Mouse (Mus musculus): ENCODE measurements around the gene Hspb11. TPM values are rescaled to one million over a fixed set of nuclear protein-coding genes. Genes with fewer than 3 reads are reported as not detected.

Hspb11 gene
- 6.0 TPM for polyA plus RNA-seq (2017; shearing (Covaris generic))

DNA sequence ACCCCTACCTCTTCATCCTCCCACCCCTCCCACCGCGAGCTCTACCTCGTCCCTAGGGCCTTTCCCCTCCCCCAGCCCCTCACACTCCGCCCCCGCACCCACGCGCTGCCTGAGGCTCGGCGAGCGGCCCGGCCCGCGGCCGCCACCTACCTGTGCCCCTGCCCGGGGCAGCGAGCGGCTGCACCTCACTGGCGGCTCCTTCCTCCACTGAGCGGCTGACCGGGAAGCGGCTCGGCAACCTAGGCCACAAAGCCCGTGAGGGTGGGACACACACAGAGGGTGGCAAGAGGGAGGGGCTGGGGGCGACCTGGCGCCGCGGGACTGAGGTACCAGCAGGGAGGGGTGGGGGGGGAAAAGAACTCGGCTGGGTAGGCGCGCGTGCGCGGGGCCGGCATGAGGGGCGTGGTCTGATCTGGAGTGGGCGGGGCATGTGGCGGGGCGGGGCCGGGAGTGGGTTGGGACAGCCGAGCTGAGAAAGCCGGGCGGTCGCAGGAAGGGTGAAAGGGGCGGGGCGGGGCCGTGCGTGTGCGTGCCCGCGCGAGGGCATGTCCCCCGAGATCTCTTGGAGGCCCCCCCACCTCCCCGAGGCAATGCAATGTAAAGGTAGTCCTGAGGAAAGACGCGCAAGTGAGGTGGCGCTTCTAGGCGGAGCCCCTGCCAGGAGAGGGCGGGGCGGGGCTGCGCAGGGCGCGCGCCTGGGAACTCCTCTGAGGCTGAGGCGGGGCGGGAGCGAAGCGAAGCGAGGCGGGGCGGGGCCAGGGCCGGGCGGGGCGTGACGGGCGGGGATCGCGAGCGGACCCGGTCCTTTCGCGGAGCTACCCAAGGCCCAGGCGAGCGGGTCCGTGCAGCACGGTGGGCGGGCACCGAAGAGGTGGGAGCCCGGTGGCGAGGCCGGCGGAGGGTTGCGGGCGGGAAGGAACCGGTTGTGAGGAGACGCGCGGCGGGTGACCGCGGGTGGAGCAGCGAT, at the start of gene Hspb11, which contains the start of gene Lrrc42:
Gene Hspb11 (plus strand): TSS at position 469 of the 967 bp plus-strand sequence.
Gene Lrrc42 (minus strand): TSS at position 408 of the 967 bp plus-strand sequence.

DNA sequence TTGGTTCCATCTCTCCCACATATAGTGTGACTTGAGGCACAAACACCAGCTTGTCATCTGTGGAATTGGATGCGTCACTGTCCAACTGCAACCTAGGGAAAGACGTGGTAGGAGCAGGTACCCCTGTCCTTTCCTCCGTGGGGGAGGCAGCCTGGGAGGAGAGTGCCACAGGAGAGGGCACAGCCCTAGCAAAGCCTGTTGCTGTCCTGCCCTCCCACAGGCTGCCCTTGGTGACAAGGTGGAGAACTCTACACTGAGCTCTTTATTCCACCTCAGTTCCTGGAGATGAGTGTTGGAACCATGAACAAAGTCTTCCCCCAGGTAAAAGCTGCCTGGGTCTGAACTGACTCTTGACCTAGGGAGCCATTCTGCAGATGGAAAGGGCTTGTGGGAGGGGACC, 44.5 kb upstream of the Hspb11 start, which contains the start of gene Ldlrad1:
Gene Ldlrad1 (plus strand): TSS at position 301 of the 400 bp plus-strand sequence.

DNA sequence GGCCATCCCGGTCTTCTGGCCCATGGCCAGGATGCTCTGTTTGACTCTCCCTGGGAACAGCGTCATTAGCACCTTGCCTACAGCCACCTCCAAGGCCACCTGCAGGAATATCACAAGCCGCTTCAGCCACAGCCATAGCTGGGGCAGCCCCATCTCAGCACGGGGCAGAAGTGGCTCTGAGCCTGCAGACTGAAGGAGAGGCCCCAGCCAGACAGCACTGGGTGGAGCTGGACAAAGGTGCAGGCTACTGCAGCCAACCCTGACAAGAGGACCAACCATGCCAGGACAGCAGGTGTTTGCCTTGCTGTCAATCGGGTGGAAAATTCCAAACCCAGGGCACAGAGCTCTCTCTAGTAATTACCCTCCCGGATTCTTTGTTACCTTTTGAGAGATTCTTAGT, 53.6 kb downstream of the Hspb11 start, which contains the start of gene Dio1:
Gene Dio1 (minus strand): TSS at position 204 of the 400 bp plus-strand sequence.

DNA sequence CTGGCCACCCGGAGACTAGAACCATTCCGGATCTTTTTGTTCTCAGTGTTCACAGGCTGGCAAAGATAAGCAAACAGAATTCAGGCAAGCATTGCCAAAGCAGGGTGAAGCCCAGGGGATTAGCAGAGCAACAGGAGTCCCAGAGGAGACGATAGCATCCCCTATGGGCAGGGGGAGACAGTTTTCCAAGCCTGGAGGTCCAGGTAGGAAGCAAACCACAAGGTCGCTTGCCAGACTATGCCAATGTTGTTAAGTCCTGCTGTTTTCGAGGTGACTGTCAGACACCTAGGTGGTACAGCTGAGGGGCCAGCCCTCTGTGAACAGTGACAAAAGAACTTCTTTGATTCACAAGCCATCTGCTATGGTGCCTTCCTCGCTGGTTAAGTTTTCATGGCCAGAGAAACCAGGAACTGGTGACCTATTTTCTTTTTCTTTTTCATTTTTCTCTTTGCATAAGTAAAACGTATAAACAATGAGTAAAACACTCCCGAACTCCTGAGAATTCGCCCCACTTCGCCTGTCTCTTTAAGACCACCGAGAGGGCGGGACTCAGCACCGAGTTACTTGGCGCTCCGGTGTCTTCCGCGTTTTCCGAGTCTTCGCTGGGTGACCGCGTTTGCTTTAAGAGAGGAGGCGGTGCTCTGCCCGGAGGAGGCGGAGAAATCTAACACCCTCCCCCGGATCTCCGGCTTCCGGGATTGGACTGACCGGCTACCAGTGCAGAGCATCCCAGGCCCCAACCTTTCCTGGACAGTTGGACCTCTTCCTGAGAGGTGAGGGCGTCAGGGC, 60.5 kb downstream of the Hspb11 start, which contains the start of gene Yipf1:
Gene Yipf1 (plus strand): TSS at position 674 of the 789 bp plus-strand sequence.

Other genes with a start within 250 kb of the Hspb11 start
- 47.6 TPM for gene Mrpl37, start 186.7 kb upstream of the Hspb11 start, polyA plus RNA-seq (2017; shearing (Covaris generic))
- gene Cyb5rl, start 186.6 kb upstream of the Hspb11 start, polyA plus RNA-seq (2017; shearing (Covaris generic)): 8.2 TPM
- gene Cdcp2, start 156.7 kb upstream of the Hspb11 start, polyA plus RNA-seq (2017; shearing (Covaris generic)): 0.27 TPM
- gene Tmem59, start 75.2 kb upstream of the Hspb11 start, polyA plus RNA-seq (2017; shearing (Covaris generic)): 281 TPM
- gene Tceanc2, start 74.5 kb upstream of the Hspb11 start, polyA plus RNA-seq (2017; shearing (Covaris generic)): 19.9 TPM
- gene Ldlrad1, start 44.4 kb upstream of the Hspb11 start, polyA plus RNA-seq (2017; shearing (Covaris generic)): not detected
- gene Lrrc42, start 61 bp upstream of the Hspb11 start, polyA plus RNA-seq (2017; shearing (Covaris generic)): 9.6 TPM
- 0.29 TPM for gene Dio1, start 53.6 kb downstream of the Hspb11 start, polyA plus RNA-seq (2017; shearing (Covaris generic))
- gene Yipf1, start 60.8 kb downstream of the Hspb11 start, polyA plus RNA-seq (2017; shearing (Covaris generic)): 46.5 TPM
- gene Ndc1, start 114.2 kb downstream of the Hspb11 start, polyA plus RNA-seq (2017; shearing (Covaris generic)): 5.1 TPM
- gene Glis1, start 181.0 kb downstream of the Hspb11 start, polyA plus RNA-seq (2017; shearing (Covaris generic)): 0.43 TPM

Measured in effector memory CD4-positive, alpha-beta T cell, adult 7 months (primary cell).